Mouse (Mus musculus) CH12.LX (cell line): ENCODE measurements at regions not wholly inside any gene's neighbourhood (a gene's known extent, or its start where the extent isn't known, plus 50 kb on each side); places are given as distances from the start of the nearest gene placed in this dataset.

Experiments used
- DNase-seq: peaks from one replicate; pipeline ENCODE4 v3.0.0-alpha.2; 2013; ENCODE audit errors: extremely low read depth
- H3K27ac ChIP-seq: 2 replicates; pipeline ENCODE4 v1.5.1; 2012; ENCODE audit warnings: low read depth, mild to moderate bottlenecking, control low read depth, moderate library complexity; ENCODE audit not compliant: insufficient read depth
- H3K27me3 ChIP-seq: replicated peaks from 2 replicates; pipeline ENCODE3; 2012; ENCODE audit warnings: inconsistent platforms
- H3K36me3 ChIP-seq, 2 experiments: replicated peaks in 1 of 2; 2 replicates each; pipeline versions ENCODE3 to v1.6.1; 2012; ENCODE audit warnings: inconsistent platforms in 1 of 2, low read length in 1 of 2, mild to moderate bottlenecking in 1 of 2, mixed read lengths in 1 of 2, moderate library complexity in 1 of 2; ENCODE audit not compliant: control insufficient read depth in 1 of 2, insufficient read depth in 1 of 2
- H3K4me1 ChIP-seq, 2 experiments: 2 replicates each; pipeline ENCODE4 v1.6.1; 2012; ENCODE audit warnings: inconsistent platforms in 1 of 2, moderate library complexity in 1 of 2; ENCODE audit not compliant: insufficient read depth in 2 of 2, control insufficient read depth in 1 of 2
- H3K4me2 ChIP-seq: 2 replicates; pipeline ENCODE4 v1.6.1; 2012; ENCODE audit warnings: low read depth, mild to moderate bottlenecking, control low read depth; ENCODE audit not compliant: poor library complexity, insufficient read depth, severe bottlenecking
- H3K4me3 ChIP-seq, 3 experiments: fragments of 150-350 bp in 1 of 3; sonication (generic) in 1 of 3; replicated peaks in 1 of 3; 2 replicates each; pipeline versions ENCODE3 to v1.5.1; 2011 to 2012; ENCODE audit warnings: low read depth in 2 of 3, low read length in 2 of 3, mild to moderate bottlenecking in 2 of 3, moderate library complexity in 2 of 3, control low read depth in 1 of 3, improper control_type of control experiment in 1 of 3, inconsistent platforms in 1 of 3, mixed read lengths in 1 of 3; ENCODE audit not compliant: poor library complexity in 1 of 3
- H3K79me2 ChIP-seq: replicated peaks from 2 replicates; pipeline ENCODE4 v1.6.1; 2012; ENCODE audit warnings: mild to moderate bottlenecking, moderate library complexity; ENCODE audit not compliant: control insufficient read depth, poor library complexity, insufficient read depth, severe bottlenecking; ENCODE audit errors: extremely low read depth
- H3K9ac ChIP-seq: 2 replicates; pipeline ENCODE4 v1.6.1; 2012; ENCODE audit warnings: low read depth, mild to moderate bottlenecking, control low read depth, moderate library complexity; ENCODE audit not compliant: insufficient read depth
- H3K9me3 ChIP-seq: replicated peaks from 2 replicates; pipeline ENCODE3; 2012; ENCODE audit warnings: low read length, inconsistent platforms, mixed read lengths
- BHLHE40 ChIP-seq: IDR thresholded peaks from 2 replicates; pipeline ENCODE4 v1.6.1; 2011; ENCODE audit warnings: mild to moderate bottlenecking, low read depth, low read length, improper control_type of control experiment
- CHD2 ChIP-seq: IDR thresholded peaks from 2 replicates; pipeline ENCODE4 v1.6.1; 2011; ENCODE audit warnings: low read length, improper control_type of control experiment
- CTCF ChIP-seq, 2 experiments: IDR thresholded peaks in 1 of 2; conservative IDR thresholded peaks in 1 of 2; 2 replicates each; pipeline ENCODE4 v1.5.1; 2011 to 2012; ENCODE audit warnings: low read depth in 2 of 2, low read length in 2 of 2, improper control_type of control experiment in 1 of 2, inconsistent platforms in 1 of 2, mild to moderate bottlenecking in 1 of 2, moderate library complexity in 1 of 2
- ELF1 ChIP-seq: IDR thresholded peaks from 2 replicates; pipeline ENCODE4 v1.6.1; 2014; ENCODE audit warnings: low read depth, mild to moderate bottlenecking, inconsistent platforms, low read length, improper control_type of control experiment
- GABPA ChIP-seq: IDR thresholded peaks from 2 replicates; pipeline ENCODE4 v1.6.1; 2012; ENCODE audit warnings: low read depth, low read length, improper control_type of control experiment, inconsistent platforms; ENCODE audit not compliant: insufficient replicate concordance
- JUN ChIP-seq: IDR thresholded peaks from 2 replicates; pipeline ENCODE4 v1.6.1; 2011; ENCODE audit warnings: low read depth, mild to moderate bottlenecking, low read length, improper control_type of control experiment, moderate library complexity; ENCODE audit not compliant: insufficient read depth
- JUND ChIP-seq: conservative IDR thresholded peaks from 2 replicates; pipeline ENCODE4 v1.6.1; 2011; ENCODE audit warnings: low read depth, low read length, improper control_type of control experiment
- MAFK ChIP-seq: IDR thresholded peaks from 2 replicates; pipeline ENCODE4 v1.6.1; 2011; ENCODE audit warnings: low read length, improper control_type of control experiment; ENCODE audit not compliant: insufficient replicate concordance
- MAZ ChIP-seq: IDR thresholded peaks from 2 replicates; pipeline ENCODE4 v1.6.1; 2012; ENCODE audit warnings: low read depth, mild to moderate bottlenecking, inconsistent platforms, low read length, improper control_type of control experiment, moderate library complexity
- NRF1 ChIP-seq: IDR thresholded peaks from 2 replicates; pipeline ENCODE4 v1.6.1; 2014; ENCODE audit warnings: low read depth, mild to moderate bottlenecking, inconsistent platforms, low read length, improper control_type of control experiment, moderate library complexity
- PAX5 ChIP-seq: IDR thresholded peaks from 2 replicates; pipeline ENCODE4 v1.6.1; 2012; ENCODE audit warnings: low read length, inconsistent platforms, mixed read lengths
- RCOR1 ChIP-seq: conservative IDR thresholded peaks from 2 replicates; pipeline ENCODE4 v1.6.1; 2012; ENCODE audit warnings: low read depth, mild to moderate bottlenecking, inconsistent platforms, low read length, improper control_type of control experiment
- SIN3A ChIP-seq: IDR thresholded peaks from 2 replicates; pipeline ENCODE4 v1.6.1; 2012; ENCODE audit warnings: low read length, improper control_type of control experiment, inconsistent platforms
- SMC3 ChIP-seq: IDR thresholded peaks from 2 replicates; pipeline ENCODE4 v1.6.1; 2011; ENCODE audit warnings: low read depth, low read length, improper control_type of control experiment
- ZKSCAN1 ChIP-seq: IDR thresholded peaks from 2 replicates; pipeline ENCODE4 v1.6.1; 2012; ENCODE audit warnings: low read depth, inconsistent platforms, low read length, improper control_type of control experiment, borderline replicate concordance
- ZNF384 ChIP-seq: IDR thresholded peaks from 2 replicates; pipeline ENCODE4 v1.6.1; 2012; ENCODE audit warnings: low read depth, low read length, improper control_type of control experiment, inconsistent platforms
- dilution Hi-C: fragments of 300-500 bp; cut with MboI; formaldehyde crosslinking; loops from 2 replicates; pipeline ENCODE4 v1.14.3; 2020; ENCODE audit warnings: low sequenced_read_pairs; ENCODE audit not compliant: extremely low pct_unique_long_range_greater_than_20kb, extremely low pct_ligation_motif_present
- in situ Hi-C: fragments of 300-500 bp; cut with MboI; formaldehyde crosslinking; loops from 3 replicates; pipeline ENCODE4 v1.14.3; 2019; ENCODE audit warnings: low sequenced_read_pairs, low pct_ligation_motif_present, low pct_unique_long_range_greater_than_20kb, mixed read lengths

DNA sequence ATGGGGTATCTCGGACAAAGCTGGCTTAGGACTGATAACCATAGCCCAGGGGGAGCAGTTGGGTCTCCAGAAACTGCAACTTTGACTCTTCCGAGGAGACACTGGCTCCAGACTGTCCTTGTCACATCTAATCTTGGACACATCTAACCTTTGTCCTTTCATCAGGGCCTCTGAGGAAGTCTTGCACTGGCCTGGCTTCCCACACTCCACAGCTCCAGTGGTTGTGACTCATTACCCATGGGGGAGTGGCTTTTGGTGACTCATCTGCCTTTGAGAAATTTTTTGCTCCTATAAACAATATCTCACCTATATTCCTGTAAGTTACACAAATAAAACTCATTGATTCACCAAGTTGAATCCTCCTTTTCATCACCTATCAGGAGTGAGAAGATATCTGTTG lies 116.5 kb upstream of the B3gat2 start:
- no peak overlapping the region for H3K9ac ChIP-seq
- dilution Hi-C loops, result no loop called here
- H3K27me3 ChIP-seq, result no peaks in the 10 kb centered on the region
- H3K79me2 ChIP-seq, result no peaks in the 10 kb centered on the region
- no peaks in the 10 kb centered on the region for H3K36me3 ChIP-seq
- H3K4me1 ChIP-seq, result no peaks in the 10 kb centered on the region
- no peaks in the 10 kb centered on the region for H3K9me3 ChIP-seq
- no peak overlapping the region for H3K4me3 ChIP-seq
- H3K27ac ChIP-seq, result no peak overlapping the region
- no peak for TF ChIP-seq NRF1
- TF ChIP-seq JUND, result no peak
- TF ChIP-seq ELF1, result no peak
- no peak for TF ChIP-seq CTCF (conservative IDR thresholded peaks at IDR 0.05 in 1 of 2, IDR thresholded peaks at IDR 0.05 in 1 of 2; ENCODE audit: low read depth in 2 of 2, low read length in 2 of 2)
- no peak for TF ChIP-seq JUN
- TF ChIP-seq ZKSCAN1, result no peak
- no peak for TF ChIP-seq ZNF384
- no peak for TF ChIP-seq MAFK
- in situ Hi-C loops, result no loop called here
- no peak overlapping the region for H3K4me2 ChIP-seq
- DNase-seq, result no peak

DNA sequence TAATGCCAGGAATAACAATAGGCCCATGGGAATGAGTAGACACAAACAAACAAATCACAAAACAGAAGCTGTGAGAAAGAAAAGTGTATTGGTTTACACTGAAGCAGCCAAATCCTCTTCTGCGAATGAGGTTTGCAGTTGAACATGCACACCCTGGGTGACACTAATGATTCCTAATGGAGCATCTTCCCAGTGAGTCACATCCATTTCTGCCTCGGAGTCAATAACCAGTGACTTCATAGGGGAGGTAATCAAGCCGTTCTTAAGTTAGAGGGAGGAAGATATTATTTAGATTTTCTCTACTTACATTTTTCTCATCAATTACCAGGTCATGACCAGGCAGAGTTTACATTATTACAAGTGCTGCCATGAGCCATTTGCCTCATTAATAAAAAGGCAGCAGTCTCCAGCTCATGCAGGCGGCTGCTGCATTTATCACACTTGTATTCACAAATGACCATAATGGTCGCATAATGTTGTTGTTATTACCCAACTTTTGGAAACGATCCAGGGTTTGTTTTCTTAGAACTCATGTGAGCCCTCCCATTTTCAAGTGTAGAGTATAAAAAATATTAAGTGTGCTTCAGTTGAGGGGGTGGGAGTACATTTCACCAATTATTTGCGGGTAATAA lies 112.6 kb upstream of the B3gat2 start:
- dilution Hi-C loops (no loop called here), in situ Hi-C loops (no loop called here)
- Histone ChIP-seq H3K9me3 (no peaks in the 10 kb centered on the region), H3K27ac (no peak overlapping the region), H3K4me1 (no peaks in the 10 kb centered on the region), H3K4me2 (no peak overlapping the region), H3K27me3 (no peaks in the 10 kb centered on the region), H3K4me3 (no peak overlapping the region), H3K9ac (no peak overlapping the region), H3K36me3 (no peaks in the 10 kb centered on the region), H3K79me2 (no peaks in the 10 kb centered on the region)
- DNase-seq, result no peak
- TF ChIP-seq GABPA (no peak), ELF1 (no peak), RCOR1 (no peak)

DNA sequence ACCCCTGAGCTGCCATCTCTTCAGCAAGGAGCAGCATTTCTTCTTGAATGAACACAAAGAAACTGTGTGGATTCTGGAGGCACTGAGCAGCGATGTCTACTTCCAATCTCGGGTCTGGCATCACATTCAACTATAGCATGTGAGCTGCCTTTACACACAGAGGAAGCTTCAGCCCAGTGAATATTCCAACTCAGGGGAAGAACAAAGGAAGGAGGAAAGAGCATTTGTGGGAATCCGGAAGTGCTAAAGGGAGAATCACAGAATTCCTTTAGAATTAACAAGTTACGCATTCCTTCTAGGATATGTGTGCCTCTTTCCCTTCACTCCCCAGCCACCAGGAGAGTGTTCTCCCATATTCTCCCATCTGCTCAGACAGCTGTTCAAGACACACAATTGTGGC lies 111.7 kb upstream of the B3gat2 start:
- Histone ChIP-seq H3K4me3 (no peak overlapping the region), H3K27me3 (no peaks in the 10 kb centered on the region), H3K36me3 (no peaks in the 10 kb centered on the region), H3K27ac (no peak overlapping the region), H3K79me2 (no peaks in the 10 kb centered on the region), H3K9me3 (no peaks in the 10 kb centered on the region), H3K4me2 (no peak overlapping the region), H3K4me1 (peaks cover 0 to 5% of the 10 kb centered on the region in 2 experiments; a peak in 2 of 4 replicates), H3K9ac (no peak overlapping the region)
- in situ Hi-C loops (no loop called here), dilution Hi-C loops (no loop called here)
- TF ChIP-seq SMC3 (no peak), SIN3A (no peak), JUN (no peak), ZKSCAN1 (no peak), BHLHE40 (no peak), CHD2 (no peak), PAX5 (no peak), MAFK (no peak), MAZ (no peak), RCOR1 (no peak)
- DNase-seq, result no peak
